Mouse (Mus musculus): ENCODE data around the gene Cntrob.

- TF ChIP-seq EP300 (IDR thresholded peaks at IDR 0.05; ENCODE audit: insufficient read depth, low read depth, low read length) (no peak), POLR2A (IDR thresholded peaks at IDR 0.05; ENCODE audit: insufficient read depth, low read length) (no peak), CTCF (IDR thresholded peaks at IDR 0.05; ENCODE audit: low read depth, low read length) (no peak)
These were observed 693 bp downstream of the Cntrob start for GRCm38 (mm10) chr11:69322693-69323471.
